Mouse (Mus musculus): ENCODE results near the gene Samd8. TPM values are rescaled to one million over a fixed set of nuclear protein-coding genes. Genes with fewer than 3 reads are reported as not detected.

Samd8 gene
- total and polyA plus RNA-seq, 3 experiments = 5.4 to 9.5 (median 7.0) TPM

- Histone ChIP-seq H3K9ac (ENCODE audit: insufficient read depth, low read depth) (no peak overlapping the region), H3K79me2 (replicated peaks; ENCODE audit: control insufficient read depth, extremely low read depth, insufficient read depth, poor library complexity, severe bottlenecking) (peaks cover 8% of the 10 kb centered on the region; the same call in 1 of the 2 replicates), H3K9me3 (replicated peaks; ENCODE audit: low read length) (no peaks in the 10 kb centered on the region), H3K4me3 (replicated peaks in 1 of 3; ENCODE audit: low read depth in 2 of 3, low read length in 2 of 3, poor library complexity in 1 of 3) (no peak overlapping the region), H3K27me3 (replicated peaks) (no peaks in the 10 kb centered on the region), H3K36me3 (replicated peaks in 1 of 2; ENCODE audit: control insufficient read depth in 1 of 2, insufficient read depth in 1 of 2, low read length in 1 of 2) (peaks cover 0 to 11% of the 10 kb centered on the region in 2 experiments), H3K4me1 (ENCODE audit: control insufficient read depth in 1 of 2, insufficient read depth in 2 of 2) (peaks cover 0 to 6% of the 10 kb centered on the region in 2 experiments; a peak in 2 of 4 replicates), H3K4me2 (ENCODE audit: insufficient read depth, low read depth, poor library complexity, severe bottlenecking) (no peak overlapping the region), H3K27ac (ENCODE audit: insufficient read depth, low read depth) (no peak overlapping the region)
- dilution Hi-C loops (cut with MboI; ENCODE audit: extremely low pct_ligation_motif_present, extremely low pct_unique_long_range_greater_than_20kb, low sequenced_read_pairs) (no loop called here), in situ Hi-C loops (cut with MboI; ENCODE audit: low pct_ligation_motif_present, low pct_unique_long_range_greater_than_20kb, low sequenced_read_pairs) (no loop called here)
- TF ChIP-seq ZNF384 (IDR thresholded peaks at IDR 0.05; ENCODE audit: low read depth, low read length) (no peak), MYC (IDR thresholded peaks at IDR 0.05; ENCODE audit: low read depth, low read length) (no peak), CHD1 (IDR thresholded peaks at IDR 0.05; ENCODE audit: low read depth, low read length) (no peak), MAFK (IDR thresholded peaks at IDR 0.05; ENCODE audit: insufficient replicate concordance, low read length) (no peak), TCF12 (IDR thresholded peaks at IDR 0.05; ENCODE audit: low read depth, low read length) (no peak), POLR2A (IDR thresholded peaks at IDR 0.05; ENCODE audit: low read depth, low read length) (no peak), JUND (conservative IDR thresholded peaks at IDR 0.05; ENCODE audit: low read depth, low read length) (no peak), USF2 (conservative IDR thresholded peaks at IDR 0.05; ENCODE audit: low read depth, low read length) (no peak), CHD2 (IDR thresholded peaks at IDR 0.05; ENCODE audit: low read length) (no peak), MXI1 (IDR thresholded peaks at IDR 0.05; ENCODE audit: low read depth, low read length) (no peak), BHLHE40 (IDR thresholded peaks at IDR 0.05; ENCODE audit: low read depth, low read length) (no peak), MAX (IDR thresholded peaks at IDR 0.05; ENCODE audit: low read length) (no peak)
- no peak for DNase-seq (ENCODE audit: extremely low read depth)
Measured at GRCm38 (mm10) chr14:21766398-21766958, 16.1 kb downstream of the Samd8 start.

- DNase-seq (ENCODE audit: extremely low read depth) = no peak
- in situ Hi-C loops (cut with MboI; ENCODE audit: low pct_ligation_motif_present, low pct_unique_long_range_greater_than_20kb, low sequenced_read_pairs) (no loop called here), dilution Hi-C loops (cut with MboI; ENCODE audit: extremely low pct_ligation_motif_present, extremely low pct_unique_long_range_greater_than_20kb, low sequenced_read_pairs) (no loop called here)
- no peak overlapping the region for H3K27ac ChIP-seq (ENCODE audit: insufficient read depth, low read depth)
- no peak overlapping the region for H3K9ac ChIP-seq (ENCODE audit: insufficient read depth, low read depth)
- H3K4me1 ChIP-seq (ENCODE audit: control insufficient read depth in 1 of 2, insufficient read depth in 2 of 2) = peaks cover 0 to 20% of the 10 kb centered on the region in 2 experiments; a peak in 2 of 4 replicates
- H3K9me3 ChIP-seq (replicated peaks; ENCODE audit: low read length) = no peaks in the 10 kb centered on the region
- no peaks in the 10 kb centered on the region for H3K27me3 ChIP-seq (replicated peaks)
- peaks cover 8% of the 10 kb centered on the region for H3K79me2 ChIP-seq (replicated peaks; ENCODE audit: control insufficient read depth, extremely low read depth, insufficient read depth, poor library complexity, severe bottlenecking)
- TF ChIP-seq USF2 (conservative IDR thresholded peaks at IDR 0.05; ENCODE audit: low read depth, low read length) (no peak), ZMIZ1 (IDR thresholded peaks at IDR 0.05; ENCODE audit: low read depth, low read length) (no peak), MAX (IDR thresholded peaks at IDR 0.05; ENCODE audit: low read length) (no peak), CTCF (conservative IDR thresholded peaks at IDR 0.05 in 1 of 2, IDR thresholded peaks at IDR 0.05 in 1 of 2; ENCODE audit: low read depth in 2 of 2, low read length in 2 of 2) (no peak), NELFE (IDR thresholded peaks at IDR 0.05; ENCODE audit: low read depth, low read length) (no peak), EP300 (IDR thresholded peaks at IDR 0.05; ENCODE audit: low read length) (no peak), MAFK (IDR thresholded peaks at IDR 0.05; ENCODE audit: insufficient replicate concordance, low read length) (no peak), IRF4 (IDR thresholded peaks at IDR 0.05; ENCODE audit: low read depth, low read length) (no peak), MYC (IDR thresholded peaks at IDR 0.05; ENCODE audit: low read depth, low read length) (no peak)
- peaks cover 6 to 26% of the 10 kb centered on the region in 2 experiments for H3K36me3 ChIP-seq (replicated peaks in 1 of 2; ENCODE audit: control insufficient read depth in 1 of 2, insufficient read depth in 1 of 2, low read length in 1 of 2)
- H3K4me3 ChIP-seq (replicated peaks in 1 of 3; ENCODE audit: low read depth in 2 of 3, low read length in 2 of 3, poor library complexity in 1 of 3) = no peak overlapping the region
- no peak overlapping the region for H3K4me2 ChIP-seq (ENCODE audit: insufficient read depth, low read depth, poor library complexity, severe bottlenecking)
Measured at GRCm38 (mm10) chr14:21772506-21773281, 22.4 kb downstream of the Samd8 start.
